Mouse (Mus musculus): ENCODE data around the gene Amhr2. TPM values are rescaled to one million over a fixed set of nuclear protein-coding genes. Genes with fewer than 3 reads are reported as not detected.
A peak's percentile ranks its signal among the peaks of the same experiment; 100 is the strongest.

The Amhr2 gene
- total RNA-seq, 2 experiments from 2014 or later: 0.51 to 0.75 TPM

DNA sequence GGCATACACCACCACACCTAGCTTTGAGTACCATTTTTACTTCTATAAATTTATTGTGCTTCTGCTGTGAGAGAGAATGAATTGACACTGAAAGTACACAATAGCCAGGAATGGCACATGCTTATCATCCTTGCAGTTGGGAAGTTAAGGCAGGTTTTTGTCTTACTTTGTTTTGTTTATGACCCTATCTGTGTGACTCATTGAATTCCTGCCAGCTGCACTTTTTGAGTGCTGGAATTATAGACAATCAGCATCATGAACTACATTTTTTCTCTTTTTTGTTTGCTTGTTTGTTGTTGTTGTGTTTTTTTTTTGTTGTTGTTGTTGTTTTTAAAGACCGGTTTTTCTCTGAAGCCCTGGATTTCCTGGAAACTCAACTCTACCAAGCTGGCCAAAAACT, 24.2 kb upstream of the Amhr2 start:
- intact Hi-C loops (cut with DNase I): loop anchor here (1.0 kb wide), 1 partner anchor 40 kb away; no protein-coding TSS in a partner anchor
- no peak for DNase-seq (ENCODE audit: low spot score in 2 of 2)

- intact Hi-C loops (cut with DNase I): loop anchor here (1.0 kb wide), 1 partner anchor 40 kb away; no protein-coding TSS in a partner anchor
- DNase-seq (ENCODE audit: low spot score in 2 of 2): peak; percentile 59 to 64
Observed at GRCm38 (mm10) chr15:102421437-102421836, 23.7 kb upstream of the Amhr2 start.

GRCm38 (mm10) chr15:102423602-102424240, 21.4 kb upstream of the Amhr2 start:
- intact Hi-C loops (cut with DNase I): no loop called here
- DNase-seq (ENCODE audit: low spot score in 2 of 2): no peak

DNA sequence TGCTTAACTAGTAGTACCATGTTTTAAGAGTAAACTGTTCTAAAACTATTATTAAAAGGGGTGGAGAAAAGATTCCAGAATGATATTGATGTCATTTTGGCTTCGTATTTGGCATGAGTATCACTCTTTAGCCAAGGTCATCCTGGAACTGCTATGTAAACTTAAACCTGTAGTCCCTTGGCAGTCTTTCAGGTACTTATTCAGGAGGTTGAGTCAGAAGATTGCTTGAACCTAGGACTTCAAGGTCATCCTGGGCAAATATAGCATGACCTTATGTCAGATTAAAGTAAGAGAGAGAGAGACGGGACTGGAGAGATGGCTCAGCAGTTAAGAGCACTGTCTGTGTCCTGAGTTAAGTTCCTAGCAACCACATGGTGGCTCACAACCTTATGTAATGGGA, 20.5 kb upstream of the Amhr2 start:
- no peak for DNase-seq (ENCODE audit: low spot score in 2 of 2)
- intact Hi-C loops (cut with DNase I): no loop called here

GRCm38 (mm10) chr15:102426963-102427362, 18.2 kb upstream of the Amhr2 start:
- no peak for DNase-seq (ENCODE audit: low spot score in 2 of 2)
- intact Hi-C loops (cut with DNase I): no loop called here

DNA sequence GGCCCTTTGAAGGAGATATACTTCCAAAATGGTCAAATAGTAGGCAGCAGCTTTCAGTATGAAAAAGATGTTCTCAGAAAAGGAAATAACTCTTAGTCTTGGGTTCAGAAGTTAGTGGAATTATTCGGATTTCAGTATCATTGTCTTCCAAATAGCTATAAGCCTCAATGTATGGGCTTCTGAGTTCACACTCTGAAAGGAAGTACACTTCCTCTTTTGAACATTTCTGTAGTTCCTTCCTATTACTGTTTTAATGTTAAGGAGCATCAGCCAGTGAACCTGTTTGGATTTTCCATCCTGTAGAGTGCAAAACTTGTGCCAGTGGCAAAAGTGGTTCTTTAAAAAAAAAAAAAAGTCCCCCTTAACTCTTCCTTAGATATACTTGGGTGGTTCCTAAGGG, 13.1 kb upstream of the Amhr2 start:
- intact Hi-C loops (cut with DNase I): no loop called here
- no peak for DNase-seq (ENCODE audit: low spot score in 2 of 2)

GRCm38 (mm10) chr15:102433173-102433572, 12.0 kb upstream of the Amhr2 start:
- intact Hi-C loops (cut with DNase I): no loop called here
- DNase-seq (ENCODE audit: low spot score in 2 of 2): no peak

DNA sequence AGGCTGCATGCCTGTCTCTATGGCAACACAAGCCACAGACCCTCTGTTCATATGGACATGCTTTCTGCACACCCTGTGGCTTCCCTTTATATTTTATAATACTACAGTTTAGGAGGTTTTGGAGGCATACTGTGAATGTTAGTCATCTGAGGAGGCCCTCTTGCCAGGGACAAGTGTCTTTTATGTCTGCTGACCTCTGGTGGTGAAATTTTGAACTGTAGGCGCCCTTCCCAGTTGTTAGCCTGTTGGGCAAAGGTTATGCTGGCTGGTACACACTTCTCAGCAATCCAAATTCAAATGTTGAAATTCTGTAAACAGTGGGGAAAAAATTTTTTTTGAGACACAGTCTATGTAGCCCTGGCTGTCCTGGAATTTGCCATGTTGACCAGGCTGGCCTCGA, 2.7 kb upstream of the Amhr2 start:
- peak; percentile 89 to 90 for DNase-seq (ENCODE audit: low spot score in 2 of 2)
- intact Hi-C loops (cut with DNase I): loop anchor here (1.0 kb wide), 1 partner anchor 61 kb away; no protein-coding TSS in a partner anchor

GRCm38 (mm10) chr15:102446448-102446847, 1.3 kb downstream of the Amhr2 start:
- DNase-seq (ENCODE audit: low spot score in 2 of 2): no peak
- intact Hi-C loops (cut with DNase I): no loop called here

DNA sequence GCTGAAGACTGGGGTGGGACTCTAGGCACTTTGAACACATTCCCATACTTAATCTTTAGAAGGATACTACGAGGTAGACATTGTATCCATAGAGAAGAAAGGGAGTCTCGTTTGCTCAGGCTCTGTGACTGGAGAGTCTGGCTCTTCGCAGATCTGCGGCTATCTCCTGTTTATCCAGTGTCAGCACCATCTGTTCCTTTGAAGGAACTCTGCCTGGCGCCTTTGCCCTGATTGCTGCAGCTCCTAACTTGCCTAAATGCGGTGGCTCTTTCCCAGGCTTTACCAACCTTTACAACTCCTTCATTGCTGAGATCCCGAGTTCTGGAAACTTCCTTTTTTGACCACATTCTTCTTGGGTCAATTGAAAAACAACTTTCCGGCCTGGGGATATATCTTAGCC, 4.2 kb downstream of the Amhr2 start:
- DNase-seq (ENCODE audit: low spot score in 2 of 2): no peak
- intact Hi-C loops (cut with DNase I): no loop called here

DNA sequence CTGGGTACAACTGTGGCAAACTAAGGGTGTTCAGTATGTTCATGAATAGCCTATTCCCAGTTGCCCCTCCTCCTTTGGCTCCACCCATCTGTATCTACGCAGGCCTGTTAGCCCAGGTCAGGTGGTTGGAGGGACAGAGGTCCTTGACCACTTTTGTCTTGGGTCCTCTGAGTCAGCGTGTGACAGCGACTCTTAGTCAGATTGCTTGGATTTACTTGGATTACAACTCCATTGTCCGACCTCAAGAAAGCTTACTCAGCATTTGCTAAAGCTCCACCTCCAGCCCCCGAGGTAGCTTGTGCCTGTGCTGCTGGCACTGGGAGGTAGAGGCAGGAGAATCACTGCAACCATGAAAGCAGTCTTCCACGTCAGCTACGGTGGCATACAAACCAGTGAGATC, 5.8 kb downstream of the Amhr2 start:
- intact Hi-C loops (cut with DNase I): no loop called here
- no peak for DNase-seq (ENCODE audit: low spot score in 2 of 2)

- no peak for DNase-seq (ENCODE audit: low spot score in 2 of 2)
- intact Hi-C loops (cut with DNase I): no loop called here
Observed at GRCm38 (mm10) chr15:102451666-102452430, 6.7 kb downstream of the Amhr2 start.

DNA sequence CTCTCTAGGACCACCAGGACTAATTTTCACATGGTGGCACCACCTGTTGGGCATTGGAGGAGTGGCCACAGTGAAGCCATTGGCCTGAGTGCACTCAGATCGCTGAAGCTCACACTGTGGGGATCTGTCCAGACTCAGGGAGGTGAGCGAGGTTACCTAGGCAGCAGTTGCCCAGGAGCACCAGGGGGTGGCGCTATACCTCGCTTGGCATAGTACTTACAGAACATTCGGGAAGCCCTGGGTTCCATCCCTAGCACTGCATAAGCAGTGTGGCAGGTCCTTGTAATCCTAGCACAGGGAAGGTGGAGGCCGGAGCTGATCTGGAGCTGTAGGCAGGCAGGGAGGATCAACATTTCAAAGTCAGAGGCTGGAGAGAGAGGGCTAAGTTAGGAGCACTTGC, 10.8 kb downstream of the Amhr2 start:
- no peak for DNase-seq (ENCODE audit: low spot score in 2 of 2)
- intact Hi-C loops (cut with DNase I): no loop called here

- no peak for DNase-seq (ENCODE audit: low spot score in 2 of 2)
- intact Hi-C loops (cut with DNase I): no loop called here
Observed at GRCm38 (mm10) chr15:102458050-102458736, 13.0 kb downstream of the Amhr2 start.

DNA sequence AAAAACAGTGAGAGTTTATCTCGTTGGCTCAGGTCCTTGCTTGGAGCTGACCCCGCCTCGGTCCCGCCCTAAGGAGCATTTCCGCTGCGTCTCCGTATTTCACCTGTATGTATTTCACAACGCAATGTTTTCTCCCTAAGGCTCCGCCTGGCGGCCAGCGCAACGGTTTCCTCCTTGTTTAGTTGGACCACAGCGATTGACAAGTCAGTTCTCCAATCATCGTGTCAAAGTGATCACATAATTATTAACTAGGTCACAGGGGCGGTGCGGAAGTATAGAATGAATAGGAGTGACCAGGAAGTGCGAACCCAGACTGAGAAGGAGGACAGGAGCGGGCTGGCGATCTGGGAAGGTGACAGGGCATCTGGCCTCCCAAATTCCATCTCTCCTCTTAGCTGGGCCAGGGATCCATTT, 13.7 kb downstream of the Amhr2 start, which contains the start of gene Prr13:
Prr13 (plus strand) TSS at position 125 of the 414 bp plus-strand sequence.
- peak; percentile 85 to 91 for DNase-seq (ENCODE audit: low spot score in 2 of 2)
- intact Hi-C loops (cut with DNase I): no loop called here

DNA sequence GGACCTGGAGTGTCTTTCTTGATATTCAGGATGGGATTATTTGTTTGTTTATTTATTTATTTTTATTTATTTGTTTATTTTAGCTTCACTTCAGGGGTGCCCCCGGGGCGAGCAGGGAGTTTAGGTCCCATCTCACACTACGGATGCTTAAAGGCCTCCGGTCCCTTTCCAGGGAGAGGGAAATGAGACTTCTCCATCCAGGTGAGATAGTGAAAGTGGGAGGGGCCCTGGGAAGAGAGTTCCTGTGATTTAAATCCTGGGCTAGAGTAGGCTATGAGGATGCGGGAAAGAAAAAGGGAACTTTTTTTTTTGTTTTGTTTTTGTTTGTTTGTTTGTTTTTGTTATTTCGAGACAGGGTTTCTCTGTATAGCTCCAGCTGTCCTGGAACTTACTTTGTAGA, 14.2 kb downstream of the Amhr2 start:
- DNase-seq (ENCODE audit: low spot score in 2 of 2): no peak
- intact Hi-C loops (cut with DNase I): no loop called here

DNA sequence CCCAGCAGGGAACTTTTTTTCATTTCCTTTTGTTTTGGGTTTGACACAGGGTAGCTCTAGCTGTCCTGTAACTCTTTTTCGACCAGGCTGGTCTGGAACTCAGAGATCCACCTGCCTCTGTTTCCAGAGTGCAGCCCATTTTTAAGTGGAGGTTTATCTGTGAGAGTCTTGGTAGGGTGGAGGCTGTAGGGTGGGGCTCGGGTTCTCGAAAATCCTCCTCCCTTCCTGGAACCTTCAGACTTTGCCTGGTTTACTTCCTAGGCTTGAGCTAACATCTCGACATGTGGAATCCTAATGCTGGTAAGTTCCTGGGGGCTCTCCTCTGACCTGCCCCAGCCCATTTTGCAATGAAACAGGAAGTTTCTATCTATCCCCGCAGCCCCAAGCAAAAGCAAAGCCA, 14.7 kb downstream of the Amhr2 start:
- intact Hi-C loops (cut with DNase I): no loop called here
- DNase-seq (ENCODE audit: low spot score in 2 of 2): no peak

DNA sequence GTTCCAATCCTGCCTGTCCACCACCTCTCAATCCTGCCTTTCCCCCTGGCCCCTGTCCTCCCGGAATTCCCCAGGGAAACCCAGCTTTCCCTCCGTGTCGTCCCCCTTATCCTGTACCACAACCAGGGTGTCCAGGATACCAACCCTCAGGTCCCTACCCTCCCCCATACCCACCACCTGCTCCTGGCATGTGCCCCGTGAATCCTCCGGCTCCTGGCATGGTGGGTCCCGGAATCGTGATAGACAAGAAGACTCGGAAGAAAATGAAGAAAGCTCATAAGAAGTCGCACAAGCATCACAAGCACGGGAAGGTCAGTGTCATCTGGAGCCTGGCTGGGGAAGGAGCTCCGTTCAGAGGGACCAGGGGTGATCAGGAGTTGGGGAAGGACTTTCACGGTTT, 15.2 kb downstream of the Amhr2 start:
- DNase-seq (ENCODE audit: low spot score in 2 of 2): no peak
- intact Hi-C loops (cut with DNase I): no loop called here

- DNase-seq (ENCODE audit: low spot score in 2 of 2): no peak
- intact Hi-C loops (cut with DNase I): no loop called here
Observed at GRCm38 (mm10) chr15:102460971-102461370, 15.8 kb downstream of the Amhr2 start.

GRCm38 (mm10) chr15:102461430-102462075, 16.4 kb downstream of the Amhr2 start:
- DNase-seq (ENCODE audit: low spot score in 2 of 2): no peak
- intact Hi-C loops (cut with DNase I): no loop called here

All from left cerebral cortex, postnatal 14 days (tissue).